Mouse (Mus musculus) granulocyte monocyte progenitor cell, adult 5-6 weeks (primary cell): ENCODE measurements around the gene Fam192a. TPM values are rescaled to one million over a fixed set of nuclear protein-coding genes. Genes with fewer than 3 reads are reported as not detected.
A peak's percentile ranks its signal among the peaks of the same experiment; 100 is the strongest.

Experiments used
- ATAC-seq: replicated peaks from 2 replicates; pipeline ENCODE4 v1.8.0; 2016; ENCODE audit warnings: mild to moderate bottlenecking, moderate TSS enrichment, inconsistent platforms; ENCODE audit not compliant: poor library complexity, severe bottlenecking
- total RNA-seq, 2 experiments: library from RNA; stranded (forward) in 1 of 2; stranded (reverse) in 1 of 2; fragments of 200-712, 200-1000 nt in 1 of 2; fragments of >200 nt in 1 of 2; fragmentation: Nextera tagmentation in 1 of 2; gene quantifications; 2 replicates each; pipeline ENCODE4 v1.2.3; 2014 to 2017

Fam192a gene
- total RNA-seq, 2 experiments from 2014 or later: 30.4 to 99.4 TPM

GRCm38 (mm10) chr8:94535631-94536030, 66.2 kb downstream of the Fam192a start:
- ATAC-seq: no peak

- ATAC-seq: no peak
Measured at GRCm38 (mm10) chr8:94534612-94535011, 67.2 kb downstream of the Fam192a start.

- ATAC-seq: peak; percentile 70
Measured at GRCm38 (mm10) chr8:94532873-94533671, 68.7 kb downstream of the Fam192a start, which contains the start of gene Cpne2. Gene Cpne2 (plus strand): TSS chr8:94532990.

GRCm38 (mm10) chr8:94532525-94532872, 69.3 kb downstream of the Fam192a start:
- ATAC-seq: no peak

GRCm38 (mm10) chr8:94532000-94532399, 69.8 kb downstream of the Fam192a start:
- ATAC-seq: no peak

- ATAC-seq: peak; percentile 62
Measured at GRCm38 (mm10) chr8:94530643-94531042, 71.2 kb downstream of the Fam192a start.

GRCm38 (mm10) chr8:94529875-94530274, 71.9 kb downstream of the Fam192a start:
- ATAC-seq: no peak

GRCm38 (mm10) chr8:94528245-94528644, 73.6 kb downstream of the Fam192a start:
- ATAC-seq: peak; percentile 55

GRCm38 (mm10) chr8:94527178-94527577, 74.6 kb downstream of the Fam192a start:
- no peak for ATAC-seq

GRCm38 (mm10) chr8:94524554-94524953, 77.2 kb downstream of the Fam192a start:
- ATAC-seq: peak; percentile 72

Other genes with a start within 250 kb of the Fam192a start
- 81.6 and 83.0 TPM in 2 replicates for gene Herpud1, start 215.6 kb downstream of the Fam192a start, total RNA-seq (2014; fragmentation: Nextera tagmentation)
- gene Herpud1, start 215.6 kb downstream of the Fam192a start, total RNA-seq (2017): 80.3 and 95.4 TPM in 2 replicates
- 35.8 and 43.0 TPM in 2 replicates for gene Nlrc5, start 167.6 kb downstream of the Fam192a start, total RNA-seq (2014; fragmentation: Nextera tagmentation)
- 19.3 and 19.4 TPM in 2 replicates for gene Nlrc5, start 167.6 kb downstream of the Fam192a start, total RNA-seq (2017)
- 106 and 114 TPM in 2 replicates for gene Cpne2, start 69.0 kb downstream of the Fam192a start, total RNA-seq (2014; fragmentation: Nextera tagmentation)
- 53.9 and 56.5 TPM in 2 replicates for gene Cpne2, start 69.0 kb downstream of the Fam192a start, total RNA-seq (2017)
- 27.4 and 28.0 TPM in 2 replicates for gene Rspry1, start 60 bp downstream of the Fam192a start, total RNA-seq (2014; fragmentation: Nextera tagmentation)
- 29.9 and 33.0 TPM in 2 replicates for gene Rspry1, start 60 bp downstream of the Fam192a start, total RNA-seq (2017)
- gene Arl2bp, start 64.6 kb upstream of the Fam192a start, total RNA-seq (2014; fragmentation: Nextera tagmentation): 36.4 and 44.0 TPM in 2 replicates
- 41.1 and 100 TPM in 2 replicates for gene Arl2bp, start 64.6 kb upstream of the Fam192a start, total RNA-seq (2017)
- gene Pllp, start 94.3 kb upstream of the Fam192a start, total RNA-seq (2014; fragmentation: Nextera tagmentation): not detected in 2 replicates
- gene Pllp, start 94.3 kb upstream of the Fam192a start, total RNA-seq (2017): not detected in 2 replicates
- not detected in 2 replicates for gene Ccl22, start 143.6 kb upstream of the Fam192a start, total RNA-seq (2014; fragmentation: Nextera tagmentation)
- not detected in 2 replicates for gene Ccl22, start 143.6 kb upstream of the Fam192a start, total RNA-seq (2017)
- 0.19 and 1.3 TPM in 2 replicates for gene Cx3cl1, start 170.0 kb upstream of the Fam192a start, total RNA-seq (2014; fragmentation: Nextera tagmentation)
- not detected in 2 replicates for gene Cx3cl1, start 170.0 kb upstream of the Fam192a start, total RNA-seq (2017)
- not detected in 2 replicates for gene Ccl17, start 208.5 kb upstream of the Fam192a start, total RNA-seq (2014; fragmentation: Nextera tagmentation)
- not detected in 2 replicates for gene Ccl17, start 208.5 kb upstream of the Fam192a start, total RNA-seq (2017)
- gene Coq9, start 236.3 kb upstream of the Fam192a start, total RNA-seq (2014; fragmentation: Nextera tagmentation): 49.5 and 54.4 TPM in 2 replicates
- gene Coq9, start 236.3 kb upstream of the Fam192a start, total RNA-seq (2017): 46.6 and 57.4 TPM in 2 replicates
- 45.7 and 48.0 TPM in 2 replicates for gene Ciapin1, start 236.4 kb upstream of the Fam192a start, total RNA-seq (2014; fragmentation: Nextera tagmentation)
- gene Ciapin1, start 236.4 kb upstream of the Fam192a start, total RNA-seq (2017): 46.1 and 72.3 TPM in 2 replicates